Mouse (Mus musculus): ENCODE measurements around the gene Ntm. TPM values are rescaled to one million over a fixed set of nuclear protein-coding genes. Genes with fewer than 3 reads are reported as not detected.

Gene Ntm
- total RNA-seq, 2 experiments from 2014 or later, result 379 to 391 TPM

DNA sequence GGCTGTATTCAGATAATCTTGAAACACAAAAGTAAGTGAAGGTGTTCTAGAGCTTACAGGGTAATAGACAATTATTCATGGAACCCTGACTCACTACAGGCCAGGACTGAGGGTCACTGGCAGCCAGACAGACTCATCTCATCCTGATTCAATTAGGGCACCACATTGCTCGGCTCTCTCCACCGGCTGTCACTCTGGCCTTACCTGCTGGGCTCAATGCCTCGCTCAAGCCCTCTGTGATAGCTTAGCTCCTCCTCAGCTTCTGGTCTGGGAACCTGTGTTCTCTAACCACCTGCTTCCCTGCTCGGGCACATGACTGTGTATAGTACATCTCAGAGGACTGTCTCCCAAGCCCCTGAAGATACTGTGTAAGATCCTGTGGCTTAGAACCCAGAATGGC lies 139.2 kb downstream of the Ntm start:
- DNase-seq (ENCODE audit: extremely low spot score in 1 of 2, low spot score in 2 of 2), result no peak
- intact Hi-C loops (cut with DNase I), result no loop called here

GRCm38 (mm10) chr9:29812685-29813084 lies 150.3 kb downstream of the Ntm start:
- intact Hi-C loops (cut with DNase I), result no loop called here
- DNase-seq (ENCODE audit: extremely low spot score in 1 of 2, low spot score in 2 of 2), result no peak

DNA sequence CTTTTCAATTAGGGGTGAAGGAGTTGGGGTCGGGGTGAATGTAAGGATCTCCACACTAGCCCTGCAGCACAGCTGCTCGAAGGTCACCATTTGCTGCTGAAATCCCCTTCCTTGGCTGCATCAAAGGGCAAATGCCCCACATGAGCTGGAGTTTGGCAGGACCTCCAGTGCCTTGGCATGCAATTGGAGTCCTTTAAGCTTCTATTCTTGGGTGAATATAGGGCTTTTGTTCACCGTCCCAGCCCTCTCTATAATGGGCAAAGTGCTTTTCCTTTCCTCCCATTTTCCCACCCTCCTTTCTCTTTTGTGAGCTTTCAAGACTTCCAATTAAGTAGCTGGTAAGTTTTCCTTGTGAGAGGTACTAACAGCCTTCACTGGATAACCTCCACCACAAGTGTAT lies 156.2 kb downstream of the Ntm start:
- DNase-seq (ENCODE audit: extremely low spot score in 1 of 2, low spot score in 2 of 2), result peak in 1 of 2 experiments; percentile 56
- intact Hi-C loops (cut with DNase I), result loop anchor here (5.0 to 10.0 kb wide), 2 partner anchors 156 to 458 kb away; partner anchors contain the start of gene Ntm

DNA sequence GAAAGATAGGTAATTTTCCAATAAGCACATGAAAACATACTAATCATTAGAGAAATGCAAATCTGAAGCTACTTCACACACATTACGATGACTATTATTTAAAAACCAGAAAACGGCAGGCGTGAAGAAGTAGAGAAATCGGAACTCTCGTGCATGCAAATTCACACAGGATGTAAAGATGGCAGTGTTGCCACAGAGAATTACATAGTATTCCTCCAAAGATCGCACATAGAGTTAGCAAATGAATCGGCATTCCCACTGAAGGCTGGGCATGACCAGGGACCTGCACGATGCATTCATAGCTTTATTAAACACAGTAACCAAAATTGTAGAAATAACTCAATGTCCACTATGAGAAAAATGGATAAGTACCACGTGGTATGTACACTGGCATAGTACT lies 158.5 kb downstream of the Ntm start:
- DNase-seq (ENCODE audit: extremely low spot score in 1 of 2, low spot score in 2 of 2), result no peak
- intact Hi-C loops (cut with DNase I), result loop anchor here (10.0 kb wide), 1 partner anchor 460 kb away; no protein-coding TSS in a partner anchor

DNA sequence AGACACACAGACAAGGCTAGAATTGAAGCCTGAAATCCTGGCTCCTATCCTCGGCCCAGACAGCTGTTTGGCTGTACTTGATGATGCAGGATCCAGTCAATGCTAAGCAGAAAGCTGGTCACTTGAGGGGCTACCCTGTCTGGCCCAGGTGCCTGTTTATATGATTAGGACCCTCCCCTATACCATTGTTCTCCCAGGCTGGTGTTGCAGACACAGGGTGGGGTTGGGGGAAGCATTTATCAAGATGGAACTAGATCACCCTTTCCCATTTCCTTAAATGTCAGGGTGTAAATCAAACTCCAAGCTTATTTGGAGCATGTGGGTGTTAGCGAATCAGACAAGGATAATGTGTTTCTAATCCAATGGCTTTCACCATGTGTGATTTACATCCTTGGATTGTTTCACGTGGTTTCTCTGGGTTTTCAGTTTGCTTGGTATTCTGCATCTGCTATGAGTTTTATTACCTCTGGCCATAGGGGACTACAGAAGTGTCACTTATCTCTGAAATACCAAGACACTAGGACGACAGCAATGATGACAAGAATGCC lies 159.1 kb downstream of the Ntm start:
- intact Hi-C loops (cut with DNase I), result loop anchor here (10.0 kb wide), 1 partner anchor 461 kb away; no protein-coding TSS in a partner anchor
- no peak for DNase-seq (ENCODE audit: extremely low spot score in 1 of 2, low spot score in 2 of 2)

DNA sequence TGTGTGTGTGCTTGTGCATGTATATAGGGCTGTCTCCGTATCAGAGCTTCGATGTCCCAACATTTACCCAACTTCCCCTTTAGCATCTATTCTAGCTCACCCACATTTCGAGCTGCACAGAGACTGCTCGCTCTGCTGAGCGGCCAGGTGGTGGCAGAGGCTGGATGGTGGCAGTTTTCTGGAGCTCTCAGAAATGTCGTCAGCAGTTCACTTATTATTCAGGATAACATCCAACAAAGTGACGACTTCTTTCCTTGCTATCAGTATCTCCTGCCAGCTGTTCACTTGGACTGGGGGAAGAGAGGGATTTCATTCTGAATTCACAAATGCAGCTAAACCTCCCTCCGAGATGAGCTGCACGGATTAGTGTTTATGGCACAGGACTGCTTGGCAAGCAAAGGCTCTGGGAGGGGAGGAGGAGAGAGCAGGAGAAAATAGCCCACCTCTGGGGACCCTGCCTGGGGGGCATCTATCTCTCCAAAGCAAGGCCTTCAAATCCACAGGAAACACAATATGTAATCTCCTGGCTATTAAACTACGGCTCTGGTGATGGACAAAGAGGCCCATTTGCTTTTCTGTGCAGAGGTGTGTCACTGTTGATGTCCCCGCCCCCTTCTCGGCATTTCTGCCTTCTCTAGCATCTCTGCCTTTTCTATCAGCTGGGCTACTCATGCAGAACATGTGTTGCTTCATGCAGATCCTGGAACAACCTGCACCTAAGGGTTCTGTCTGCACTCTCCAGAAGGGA lies 159.8 kb downstream of the Ntm start:
- intact Hi-C loops (cut with DNase I), result loop anchor here (10.0 kb wide), 1 partner anchor 462 kb away; no protein-coding TSS in a partner anchor
- peak; percentile 33 to 69 for DNase-seq (ENCODE audit: extremely low spot score in 1 of 2, low spot score in 2 of 2)

DNA sequence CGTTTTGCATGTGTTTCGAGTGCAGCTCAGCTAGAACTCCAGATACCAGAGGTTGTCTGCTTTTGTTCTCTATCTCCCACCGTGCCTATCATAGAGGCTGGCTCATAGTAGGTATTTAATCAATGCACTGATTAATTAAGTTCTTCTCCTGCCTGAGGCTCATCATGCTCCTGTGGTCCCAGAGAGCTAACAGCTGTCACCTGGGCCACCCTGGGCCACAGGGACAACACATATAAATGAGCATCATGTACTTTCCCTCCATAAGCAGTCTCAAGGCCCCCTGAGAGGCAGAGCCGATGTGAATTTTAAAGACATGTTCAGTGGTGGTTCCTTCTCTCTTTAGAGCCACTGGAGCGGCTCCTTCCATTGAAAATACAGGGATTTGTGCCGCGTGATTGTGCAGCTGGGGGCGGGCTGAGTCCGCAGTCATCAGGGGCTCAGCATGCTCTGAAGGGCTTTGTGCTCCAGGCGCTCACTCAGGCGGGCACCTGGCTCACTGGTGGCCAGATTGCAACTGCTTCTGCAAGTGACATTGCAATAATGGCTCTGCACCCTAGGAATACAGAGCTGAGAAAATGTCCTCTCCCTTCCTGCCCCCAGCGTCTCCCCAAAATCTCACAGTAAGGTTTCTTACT lies 160.8 kb downstream of the Ntm start:
- intact Hi-C loops (cut with DNase I), result loop anchor here (10.0 kb wide), 1 partner anchor 463 kb away; no protein-coding TSS in a partner anchor
- peak in 1 of 2 experiments; percentile 31 for DNase-seq (ENCODE audit: extremely low spot score in 1 of 2, low spot score in 2 of 2)

DNA sequence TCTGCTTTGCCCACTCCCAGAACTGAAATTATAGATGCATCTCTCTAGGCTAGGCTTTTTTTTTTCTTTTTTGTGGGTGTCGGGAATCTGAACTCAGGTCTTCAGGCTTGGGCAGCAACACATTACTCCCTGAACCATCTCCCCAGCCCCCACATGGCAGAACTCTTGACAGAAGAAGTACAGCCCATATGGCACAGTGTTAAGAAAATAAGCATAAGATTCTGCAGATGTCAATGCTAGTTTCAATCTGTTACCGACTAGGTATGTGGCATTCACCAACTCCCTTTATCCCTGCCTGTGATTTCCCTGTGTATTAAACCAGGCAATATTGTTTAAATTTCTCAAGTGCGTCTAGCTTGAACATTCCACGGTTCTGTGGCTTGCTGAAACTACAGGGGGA lies 166.7 kb downstream of the Ntm start:
- intact Hi-C loops (cut with DNase I), result loop anchor here (10.0 kb wide), 1 partner anchor 121 kb away; no protein-coding TSS in a partner anchor
- no peak for DNase-seq (ENCODE audit: extremely low spot score in 1 of 2, low spot score in 2 of 2)

DNA sequence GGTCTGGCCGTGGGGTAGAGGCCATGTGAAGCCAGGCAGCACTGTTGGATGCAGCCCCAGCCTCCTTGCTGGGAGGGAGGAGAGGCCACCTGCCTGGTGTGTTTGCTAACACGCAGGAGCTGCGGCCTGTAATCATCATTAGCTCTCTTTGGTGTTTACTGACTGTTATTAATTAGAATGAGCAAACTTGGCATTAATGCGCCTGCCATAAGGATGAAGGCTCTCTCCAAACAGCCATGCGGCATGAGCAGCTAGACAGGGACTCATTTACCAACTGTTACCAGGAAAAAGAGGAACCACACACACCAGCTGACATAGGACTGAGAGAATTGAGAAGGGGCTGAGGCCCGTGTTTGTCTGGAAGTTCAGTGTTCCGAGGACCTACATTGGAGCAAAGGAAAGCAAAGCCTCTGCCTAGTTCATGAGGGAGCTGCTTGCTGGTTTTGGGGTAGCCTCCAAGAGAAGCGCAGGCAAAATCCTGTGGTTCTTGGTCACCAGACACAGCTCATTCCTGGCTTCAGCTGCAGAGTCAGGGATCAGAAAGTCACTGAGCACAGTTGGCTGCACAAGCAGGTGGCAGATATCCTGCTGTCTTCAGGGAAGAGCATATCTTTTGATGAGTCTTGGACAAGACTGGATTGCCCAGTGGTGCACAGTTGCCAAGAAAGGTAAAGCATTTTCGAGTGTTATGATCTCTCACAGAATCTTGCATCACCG lies 171.6 kb downstream of the Ntm start:
- intact Hi-C loops (cut with DNase I), result loop anchor here (10.0 kb wide), 1 partner anchor 117 kb away; no protein-coding TSS in a partner anchor
- DNase-seq (ENCODE audit: extremely low spot score in 1 of 2, low spot score in 2 of 2), result no peak

DNA sequence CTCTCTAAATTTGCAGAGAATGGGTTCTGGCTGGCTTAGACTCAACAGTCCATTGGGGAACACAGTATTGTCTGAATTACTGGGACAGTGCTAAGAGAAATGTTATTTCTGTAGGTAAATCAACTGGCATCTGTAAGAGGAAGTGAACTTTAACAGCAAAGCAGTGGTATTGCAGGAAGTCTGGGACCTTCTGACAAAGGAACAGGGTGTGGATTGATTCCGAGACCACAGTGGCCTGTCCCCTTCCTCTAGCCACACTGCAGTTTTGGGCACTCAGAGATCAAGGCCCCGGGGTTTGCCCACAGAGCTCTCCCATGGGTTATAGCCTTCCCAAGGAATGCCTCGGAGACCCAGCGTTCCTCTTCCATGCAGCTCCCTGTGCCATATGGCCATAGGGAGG lies 172.9 kb downstream of the Ntm start:
- intact Hi-C loops (cut with DNase I), result loop anchor here (10.0 kb wide), 1 partner anchor 115 kb away; no protein-coding TSS in a partner anchor
- DNase-seq (ENCODE audit: extremely low spot score in 1 of 2, low spot score in 2 of 2), result no peak

- no peak for DNase-seq (ENCODE audit: extremely low spot score in 1 of 2, low spot score in 2 of 2)
- intact Hi-C loops (cut with DNase I), result no loop called here
Observed at GRCm38 (mm10) chr9:29788855-29789254, 174.1 kb downstream of the Ntm start.

DNA sequence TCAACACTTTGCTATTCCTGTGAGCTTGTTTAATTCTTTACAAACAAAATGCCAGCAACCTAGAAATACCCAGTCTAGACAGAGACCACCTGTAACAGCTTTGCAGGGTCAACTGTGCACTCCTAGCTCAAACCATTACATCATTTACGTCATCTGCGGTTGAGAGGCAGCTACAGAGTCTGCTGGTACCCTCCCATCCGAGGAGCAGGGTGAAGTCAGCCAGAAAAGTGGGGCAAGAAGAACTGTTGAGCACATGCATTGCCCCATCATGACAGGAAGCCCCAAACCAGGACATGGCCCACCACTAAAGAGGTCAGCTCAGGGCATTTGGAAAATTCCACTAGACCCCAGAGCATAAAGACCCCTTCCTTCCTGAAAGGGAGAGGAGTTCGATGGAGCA lies 175.5 kb downstream of the Ntm start:
- no peak for DNase-seq (ENCODE audit: extremely low spot score in 1 of 2, low spot score in 2 of 2)
- intact Hi-C loops (cut with DNase I), result no loop called here

- DNase-seq (ENCODE audit: extremely low spot score in 1 of 2, low spot score in 2 of 2), result no peak
- intact Hi-C loops (cut with DNase I), result no loop called here
Observed at GRCm38 (mm10) chr9:29782697-29783096, 180.2 kb downstream of the Ntm start.

DNA sequence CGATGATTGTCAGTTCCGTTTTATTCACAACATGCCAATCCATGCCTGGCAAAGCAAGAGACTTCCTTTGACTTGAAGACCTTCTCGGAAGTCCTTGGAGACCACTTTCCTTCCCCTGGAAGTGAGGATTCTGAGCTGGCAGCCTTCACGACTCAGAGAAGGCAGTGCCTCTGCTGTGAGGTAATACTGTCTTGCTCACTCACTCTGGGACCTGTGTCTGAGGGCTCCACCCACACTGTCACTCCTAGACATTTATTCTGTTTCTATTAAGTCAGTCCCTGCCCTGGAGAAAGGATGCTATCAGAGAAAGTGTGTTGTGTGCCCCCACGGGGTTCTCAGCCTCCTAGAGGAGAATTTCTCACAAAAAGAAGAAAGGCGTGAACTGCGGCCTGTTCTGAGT lies 183.2 kb downstream of the Ntm start:
- intact Hi-C loops (cut with DNase I), result no loop called here
- DNase-seq (ENCODE audit: extremely low spot score in 1 of 2, low spot score in 2 of 2), result no peak

GRCm38 (mm10) chr9:29776951-29777350 lies 186.0 kb downstream of the Ntm start:
- DNase-seq (ENCODE audit: extremely low spot score in 1 of 2, low spot score in 2 of 2), result no peak
- intact Hi-C loops (cut with DNase I), result no loop called here

GRCm38 (mm10) chr9:29776542-29776941 lies 186.4 kb downstream of the Ntm start:
- intact Hi-C loops (cut with DNase I), result no loop called here
- no peak for DNase-seq (ENCODE audit: extremely low spot score in 1 of 2, low spot score in 2 of 2)

GRCm38 (mm10) chr9:29776030-29776429 lies 186.9 kb downstream of the Ntm start:
- DNase-seq (ENCODE audit: extremely low spot score in 1 of 2, low spot score in 2 of 2), result no peak
- intact Hi-C loops (cut with DNase I), result no loop called here

- intact Hi-C loops (cut with DNase I), result no loop called here
- DNase-seq (ENCODE audit: extremely low spot score in 1 of 2, low spot score in 2 of 2), result no peak
Observed at GRCm38 (mm10) chr9:29772625-29773388, 190.1 kb downstream of the Ntm start.
